Mouse (Mus musculus): ENCODE results near the gene Ntmt1. TPM values are rescaled to one million over a fixed set of nuclear protein-coding genes. Genes with fewer than 3 reads are reported as not detected.

The Ntmt1 gene
- polyA plus RNA-seq, 1 experiment from 2014 or later = 102 TPM

- Histone ChIP-seq H3K27ac (no peak overlapping the region), H3K9me3 (replicated peaks) (no peaks in the 10 kb centered on the region), H3K4me3 (no peak overlapping the region), H3K4me1 (peaks cover 22% of the 10 kb centered on the region), H3K27me3 (no peaks in the 10 kb centered on the region), H3K36me3 (peaks cover 22% of the 10 kb centered on the region), H3K9ac (no peak overlapping the region), H3K4me2 (replicated peaks) (no peak overlapping the region)
- 41% methylated on average over 5 of the region's 5 CpGs for WGBS
- ATAC-seq (ENCODE audit: low FRiP score) = no peak
Observed at GRCm38 (mm10) chr2:30829315-30829714, 21.7 kb downstream of the Ntmt1 start.

DNA sequence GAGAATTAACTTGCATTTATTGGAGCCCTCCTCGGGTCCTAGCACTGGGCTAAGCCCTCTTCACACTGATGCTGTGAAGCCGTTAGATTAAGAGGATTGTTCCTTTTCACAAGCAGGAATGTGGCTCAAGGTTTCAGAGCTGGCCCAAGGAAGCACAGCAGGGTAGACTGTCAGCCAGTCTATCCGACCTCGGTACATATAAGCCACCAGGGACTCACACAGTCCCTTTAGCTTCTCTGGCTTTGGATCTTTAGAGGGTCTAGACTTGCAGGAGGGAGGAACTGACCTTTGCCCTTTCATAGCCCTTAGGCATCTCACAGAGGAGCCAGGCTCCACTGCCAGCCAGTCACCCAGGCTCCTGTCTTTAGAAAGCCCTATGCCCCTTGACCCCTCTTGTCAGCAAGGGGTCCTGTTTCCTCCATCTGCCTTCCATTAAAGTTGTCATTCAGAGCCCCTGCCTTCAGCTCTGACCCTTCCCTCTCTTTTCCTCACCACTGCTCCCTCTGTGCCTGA is 22.7 kb downstream of the Ntmt1 start, which contains the start of gene Asb6:
Asb6 (minus strand) TSS at position 51 of the 513 bp plus-strand sequence.
- no peak within 1 kb of the TSS for H3K4me2 ChIP-seq (replicated peaks)
- no peak within 1 kb of the TSS for H3K4me3 ChIP-seq
- ATAC-seq (ENCODE audit: low FRiP score) = no peak
- WGBS = 11% methylated on average over 4 of the region's 4 CpGs
- no peak within 1 kb of the TSS for H3K9ac ChIP-seq
- H3K9me3 ChIP-seq (replicated peaks) = no peaks in the 10 kb centered on the region
- H3K36me3 ChIP-seq = peaks cover 11% of the 10 kb centered on the region
- H3K27me3 ChIP-seq = no peaks in the 10 kb centered on the region
- H3K4me1 ChIP-seq = peaks cover 25% of the 10 kb centered on the region
- no peak within 1 kb of the TSS for H3K27ac ChIP-seq

- WGBS = 41% methylated on average over 5 of the region's 5 CpGs
- no peak for ATAC-seq (ENCODE audit: low FRiP score)
Observed at GRCm38 (mm10) chr2:30833644-30834043, 26.0 kb downstream of the Ntmt1 start.

GRCm38 (mm10) chr2:30834373-30835022 is 26.9 kb downstream of the Ntmt1 start, which contains the start of gene Prrx2:
Prrx2 (plus strand) TSS chr2:30834972.
- H3K4me2 ChIP-seq (replicated peaks) = no peak within 1 kb of the TSS
- H3K4me1 ChIP-seq = peaks cover 20% of the 10 kb centered on the region
- peaks cover 5% of the 10 kb centered on the region for H3K27me3 ChIP-seq
- H3K27ac ChIP-seq = peak within 1 kb of the TSS; percentile 66
- no peaks in the 10 kb centered on the region for H3K36me3 ChIP-seq
- no peak within 1 kb of the TSS for H3K9ac ChIP-seq
- ATAC-seq (ENCODE audit: low FRiP score) = no peak
- 57% methylated on average over 9 of the region's 10 CpGs for WGBS
- no peak within 1 kb of the TSS for H3K4me3 ChIP-seq
- H3K9me3 ChIP-seq (replicated peaks) = no peaks in the 10 kb centered on the region

More at GRCm38 (mm10) chr2:30833644-30834043, 26.0 kb downstream of the Ntmt1 start:
- H3K9ac ChIP-seq = no peak overlapping the region
- H3K27me3 ChIP-seq = peaks cover 5% of the 10 kb centered on the region
- H3K4me2 ChIP-seq (replicated peaks) = no peak overlapping the region
- no peak overlapping the region for H3K4me3 ChIP-seq
- H3K36me3 ChIP-seq = no peaks in the 10 kb centered on the region
- peak overlapping the region; percentile 66 for H3K27ac ChIP-seq
- H3K9me3 ChIP-seq (replicated peaks) = no peaks in the 10 kb centered on the region
- peaks cover 20% of the 10 kb centered on the region for H3K4me1 ChIP-seq

- no peak for ATAC-seq (ENCODE audit: low FRiP score)
Observed at GRCm38 (mm10) chr2:30836238-30836990, 28.8 kb downstream of the Ntmt1 start.

GRCm38 (mm10) chr2:30842615-30843014 is 35.0 kb downstream of the Ntmt1 start:
- no peak for ATAC-seq (ENCODE audit: low FRiP score)
- Histone ChIP-seq H3K9me3 (replicated peaks) (no peaks in the 10 kb centered on the region), H3K4me2 (replicated peaks) (no peak overlapping the region), H3K9ac (no peak overlapping the region), H3K36me3 (no peaks in the 10 kb centered on the region), H3K27me3 (peaks cover 45% of the 10 kb centered on the region), H3K4me1 (peaks cover 18% of the 10 kb centered on the region), H3K27ac (no peak overlapping the region), H3K4me3 (no peak overlapping the region)
- WGBS = 56% methylated on average over 10 of the region's 10 CpGs

More at GRCm38 (mm10) chr2:30836238-30836990, 28.8 kb downstream of the Ntmt1 start:
- H3K4me2 ChIP-seq (replicated peaks) = 0 out of 2 replicates have a peak overlapping the region, but pooled peaks have one; percentile 19
- H3K36me3 ChIP-seq = no peaks in the 10 kb centered on the region
- no peak overlapping the region; the same call in 1 of the 2 replicates for H3K27ac ChIP-seq
- H3K9me3 ChIP-seq (replicated peaks) = no peaks in the 10 kb centered on the region
- H3K4me3 ChIP-seq = no peak overlapping the region
- peaks cover 20% of the 10 kb centered on the region for H3K4me1 ChIP-seq
- H3K9ac ChIP-seq = no peak overlapping the region
- 15% methylated on average over 19 of the region's 21 CpGs for WGBS
- H3K27me3 ChIP-seq = peaks cover 5% of the 10 kb centered on the region

DNA sequence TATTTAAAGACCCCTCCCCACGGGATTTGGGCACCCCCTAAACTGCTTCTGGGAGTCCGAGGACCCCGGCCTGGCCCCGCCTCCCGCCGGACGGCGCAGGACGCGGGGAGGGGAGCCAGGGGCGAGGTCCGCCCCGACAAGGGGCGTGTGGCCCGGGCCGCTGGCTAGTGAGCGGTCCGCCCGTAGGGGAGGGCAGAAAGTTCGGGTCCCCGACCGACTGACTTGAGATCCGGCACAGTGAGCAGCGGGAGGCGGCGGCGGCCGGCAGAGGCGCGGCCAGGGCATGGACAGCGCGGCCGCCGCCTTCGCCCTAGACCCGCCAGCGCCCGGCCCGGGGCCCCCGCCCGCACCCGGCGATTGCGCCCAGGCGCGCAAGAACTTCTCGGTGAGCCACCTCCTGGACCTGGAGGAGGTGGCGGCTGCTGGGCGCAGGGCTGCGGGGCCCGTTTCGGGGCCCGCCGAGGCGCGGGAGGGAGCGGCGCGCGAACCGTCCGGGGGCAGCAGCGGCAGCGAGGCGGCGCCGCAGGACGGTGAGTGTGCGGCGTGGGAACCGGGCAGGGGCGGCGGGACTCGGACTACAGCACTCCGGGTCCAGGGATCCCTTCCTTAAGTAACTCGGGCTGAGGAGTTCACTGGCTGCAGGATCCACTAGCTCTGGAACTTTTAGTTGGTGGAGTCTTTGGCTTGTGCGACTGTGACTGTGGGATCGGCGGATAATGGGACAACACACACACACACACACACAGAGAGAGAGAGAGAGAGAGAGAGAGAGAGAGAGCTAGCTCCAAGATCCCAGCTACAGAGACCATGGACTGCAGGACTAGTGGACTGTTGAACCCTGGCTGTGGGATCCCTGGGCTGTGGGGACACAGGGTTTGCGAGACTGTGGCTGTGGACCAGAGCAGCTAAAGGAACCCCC is 37.8 kb downstream of the Ntmt1 start:
- no peaks in the 10 kb centered on the region for H3K9me3 ChIP-seq (replicated peaks)
- peak overlapping the region; percentile 74 for H3K9ac ChIP-seq
- peak overlapping the region; percentile 88 for H3K4me2 ChIP-seq (replicated peaks)
- peak overlapping the region; percentile 63 for H3K4me3 ChIP-seq
- H3K4me1 ChIP-seq = peaks cover 18% of the 10 kb centered on the region
- WGBS = 1% methylated on average over 66 of the region's 80 CpGs
- peak overlapping the region; percentile 23; the same call in 1 of the 2 replicates for H3K27ac ChIP-seq
- H3K27me3 ChIP-seq = peaks cover 40% of the 10 kb centered on the region
- no peak for ATAC-seq (ENCODE audit: low FRiP score)
- H3K36me3 ChIP-seq = no peaks in the 10 kb centered on the region

GRCm38 (mm10) chr2:30846236-30846635 is 38.6 kb downstream of the Ntmt1 start:
- 72% methylated on average over 8 of the region's 8 CpGs for WGBS
- ATAC-seq (ENCODE audit: low FRiP score) = no peak
- Histone ChIP-seq H3K9me3 (replicated peaks) (no peaks in the 10 kb centered on the region), H3K4me3 (peak overlapping the region; percentile 63), H3K27ac (peak overlapping the region; percentile 23; the same call in 1 of the 2 replicates), H3K4me1 (peaks cover 25% of the 10 kb centered on the region), H3K9ac (peak overlapping the region; percentile 74; the same call in 1 of the 2 replicates), H3K4me2 (replicated peaks) (peak overlapping the region; percentile 88), H3K36me3 (no peaks in the 10 kb centered on the region), H3K27me3 (peaks cover 40% of the 10 kb centered on the region)

GRCm38 (mm10) chr2:30846723-30847122 is 39.1 kb downstream of the Ntmt1 start:
- Histone ChIP-seq H3K9me3 (replicated peaks) (no peaks in the 10 kb centered on the region), H3K27ac (no peak overlapping the region), H3K4me3 (peak overlapping the region; percentile 2), H3K27me3 (peaks cover 40% of the 10 kb centered on the region), H3K4me1 (peaks cover 30% of the 10 kb centered on the region), H3K36me3 (no peaks in the 10 kb centered on the region), H3K9ac (no peak overlapping the region), H3K4me2 (replicated peaks) (peak overlapping the region; percentile 88)
- ATAC-seq (ENCODE audit: low FRiP score) = no peak
- WGBS = 19% methylated on average over 6 of the region's 6 CpGs

GRCm38 (mm10) chr2:30848184-30848583 is 40.6 kb downstream of the Ntmt1 start:
- H3K4me1 ChIP-seq = peaks cover 44% of the 10 kb centered on the region
- peaks cover 40% of the 10 kb centered on the region for H3K27me3 ChIP-seq
- H3K36me3 ChIP-seq = no peaks in the 10 kb centered on the region
- no peak for ATAC-seq (ENCODE audit: low FRiP score)
- no peak overlapping the region for H3K27ac ChIP-seq
- no peak overlapping the region for H3K4me2 ChIP-seq (replicated peaks)
- H3K9ac ChIP-seq = no peak overlapping the region
- 50% methylated on average over 8 of the region's 8 CpGs for WGBS
- H3K9me3 ChIP-seq (replicated peaks) = no peaks in the 10 kb centered on the region
- no peak overlapping the region for H3K4me3 ChIP-seq

GRCm38 (mm10) chr2:30850581-30850980 is 43.0 kb downstream of the Ntmt1 start:
- H3K9me3 ChIP-seq (replicated peaks) = no peaks in the 10 kb centered on the region
- H3K27me3 ChIP-seq = peaks cover 21% of the 10 kb centered on the region
- H3K4me1 ChIP-seq = peaks cover 50% of the 10 kb centered on the region
- 55% methylated on average over 6 of the region's 6 CpGs for WGBS
- no peak for ATAC-seq (ENCODE audit: low FRiP score)
- H3K36me3 ChIP-seq = no peaks in the 10 kb centered on the region
- H3K4me2 ChIP-seq (replicated peaks) = no peak overlapping the region
- H3K9ac ChIP-seq = no peak overlapping the region
- H3K4me3 ChIP-seq = no peak overlapping the region
- H3K27ac ChIP-seq = no peak overlapping the region
